Mouse (Mus musculus) heart, embryonic 12.5 days (tissue): ENCODE data around the gene Itga6. TPM values are rescaled to one million over a fixed set of nuclear protein-coding genes. Genes with fewer than 3 reads are reported as not detected.
A peak's percentile ranks its signal among the peaks of the same experiment; 100 is the strongest.

Experiments used
- ATAC-seq: fragments of 200-750 bp; cut with Nextera tagmentation; 2 replicates; pipeline ENCODE4 v1.8.0; 2017; ENCODE audit warnings: moderate TSS enrichment, moderate library complexity; ENCODE audit not compliant: insufficient number of reproducible peaks, low FRiP score
- H3K27ac ChIP-seq: fragments of 300-500 bp; sonication (generic); 2 replicates; pipeline ENCODE4 v1.5.1; 2016; ENCODE audit warnings: mild to moderate bottlenecking, moderate library complexity; ENCODE audit not compliant: poor library complexity, severe bottlenecking
- H3K27me3 ChIP-seq: fragments of 300-500 bp; sonication (generic); replicated peaks from 2 replicates; pipeline ENCODE4 v1.6.1; 2016; ENCODE audit warnings: mild to moderate bottlenecking, moderate library complexity
- H3K36me3 ChIP-seq: fragments of 300-500 bp; sonication (generic); 2 replicates; pipeline ENCODE4 v1.6.1; 2016; ENCODE audit warnings: mild to moderate bottlenecking, moderate library complexity
- H3K4me1 ChIP-seq: fragments of 300-500 bp; sonication (generic); replicated peaks from 2 replicates; pipeline ENCODE4 v1.6.1; 2016; ENCODE audit warnings: mild to moderate bottlenecking
- H3K4me2 ChIP-seq: fragments of 300-500 bp; sonication (generic); 2 replicates; pipeline ENCODE4 v1.6.1; 2016; ENCODE audit warnings: mild to moderate bottlenecking, moderate library complexity
- H3K4me3 ChIP-seq: fragments of 300-500 bp; sonication (generic); 2 replicates; pipeline ENCODE4 v1.5.1; 2016; ENCODE audit warnings: mild to moderate bottlenecking
- H3K9ac ChIP-seq: fragments of 300-500 bp; sonication (generic); 2 replicates; pipeline ENCODE4 v1.6.1; 2016; ENCODE audit warnings: mild to moderate bottlenecking, moderate library complexity
- H3K9me3 ChIP-seq: fragments of 300-500 bp; sonication (generic); replicated peaks from 2 replicates; pipeline ENCODE4 v1.6.1; 2016; ENCODE audit warnings: mild to moderate bottlenecking, moderate library complexity
- WGBS: fragments of 180-500 bp; shearing (Covaris S2); methylation state at CpG from one replicate; pipeline ENCODE4 v1.1.7; 2016; 5-methylcytosine and 5-hydroxymethylcytosine counted together
- polyA plus RNA-seq: library from polyadenylated mRNA; unstranded; fragments of >200 nt; fragmentation: Nextera tagmentation; extraction: Ambion mirVana; gene quantifications from 2 replicates; pipeline ENCODE4 v1.2.1, GENCODE M21; 2016

Gene Itga6
- polyA plus RNA-seq, 1 experiment from 2014 or later, result 115 TPM

DNA sequence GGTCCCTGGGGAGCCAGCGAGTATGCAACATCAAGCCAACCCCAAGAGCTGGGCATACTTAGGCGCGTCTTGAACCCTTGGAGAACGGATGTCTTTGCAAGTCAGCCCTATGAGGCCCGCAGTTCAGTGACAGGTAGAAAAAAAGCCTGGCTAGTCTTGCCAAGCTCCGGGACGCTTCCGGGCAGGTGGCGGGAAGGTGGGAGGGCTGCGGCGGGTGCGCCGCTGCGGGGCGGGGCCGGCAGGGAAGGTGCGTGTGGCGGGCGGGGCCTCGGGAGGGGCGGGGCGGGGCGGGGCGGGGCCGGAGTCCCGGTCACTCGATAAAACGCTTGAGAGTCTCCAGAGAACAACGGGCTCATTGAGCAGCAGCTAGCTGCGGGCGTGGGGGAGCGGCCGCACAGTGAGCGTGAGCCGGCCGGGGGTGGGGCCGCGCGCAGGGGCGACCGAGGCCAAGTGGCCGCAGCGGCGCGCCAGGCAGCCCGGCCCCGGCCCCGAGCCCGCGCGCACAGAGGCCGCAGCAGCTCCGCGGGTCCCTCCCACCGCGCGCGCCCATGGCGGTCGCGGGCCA is 41.3 kb downstream of the Itga6 start:
- H3K36me3 ChIP-seq, result no peaks in the 10 kb centered on the region
- under 1% methylated on average over 57 of the region's 61 CpGs for WGBS
- peak overlapping the region; percentile 80 for H3K4me3 ChIP-seq

DNA sequence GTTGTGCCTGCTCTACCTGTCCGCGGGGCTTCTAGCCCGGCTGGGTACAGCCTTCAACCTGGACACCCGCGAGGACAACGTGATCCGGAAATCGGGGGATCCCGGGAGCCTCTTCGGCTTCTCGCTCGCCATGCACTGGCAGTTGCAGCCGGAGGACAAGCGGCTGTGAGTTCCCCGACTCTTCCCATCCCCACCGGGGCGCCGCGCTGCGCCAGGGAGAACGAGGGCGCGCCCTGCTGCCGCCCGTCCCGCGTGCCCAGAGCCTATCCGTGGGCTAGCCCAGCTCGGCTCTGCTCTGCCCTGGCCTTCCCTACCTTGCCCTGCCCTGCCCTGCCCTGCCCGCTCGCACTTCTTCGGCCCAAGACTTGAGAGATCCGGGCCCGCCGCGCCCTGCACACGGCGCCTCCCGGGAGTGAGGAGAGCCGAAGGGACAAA is 41.8 kb downstream of the Itga6 start:
- under 1% methylated on average over 40 of the region's 40 CpGs for WGBS
- H3K36me3 ChIP-seq, result peaks cover 3% of the 10 kb centered on the region
- H3K4me2 ChIP-seq, result peak overlapping the region; percentile 83
- no peaks in the 10 kb centered on the region for H3K9me3 ChIP-seq
- ATAC-seq, result peak; percentile 73
- peak overlapping the region; percentile 87 for H3K9ac ChIP-seq
- peak overlapping the region; percentile 77 for H3K27ac ChIP-seq
- H3K27me3 ChIP-seq, result 0 out of 2 replicates have a peak, but pooled peaks cover 3% of the 10 kb centered on the region
- H3K4me1 ChIP-seq, result peaks cover 23% of the 10 kb centered on the region
- H3K4me3 ChIP-seq, result peak overlapping the region; percentile 80

More for the DNA sequence above, 41.3 kb downstream of the Itga6 start:
- Histone ChIP-seq H3K9ac (peak overlapping the region; percentile 87), H3K9me3 (no peaks in the 10 kb centered on the region), H3K27me3 (0 out of 2 replicates have a peak, but pooled peaks cover 3% of the 10 kb centered on the region), H3K27ac (peak overlapping the region; percentile 77), H3K4me1 (peaks cover 23% of the 10 kb centered on the region), H3K4me2 (peak overlapping the region; percentile 83)
- peak; percentile 91 for ATAC-seq

DNA sequence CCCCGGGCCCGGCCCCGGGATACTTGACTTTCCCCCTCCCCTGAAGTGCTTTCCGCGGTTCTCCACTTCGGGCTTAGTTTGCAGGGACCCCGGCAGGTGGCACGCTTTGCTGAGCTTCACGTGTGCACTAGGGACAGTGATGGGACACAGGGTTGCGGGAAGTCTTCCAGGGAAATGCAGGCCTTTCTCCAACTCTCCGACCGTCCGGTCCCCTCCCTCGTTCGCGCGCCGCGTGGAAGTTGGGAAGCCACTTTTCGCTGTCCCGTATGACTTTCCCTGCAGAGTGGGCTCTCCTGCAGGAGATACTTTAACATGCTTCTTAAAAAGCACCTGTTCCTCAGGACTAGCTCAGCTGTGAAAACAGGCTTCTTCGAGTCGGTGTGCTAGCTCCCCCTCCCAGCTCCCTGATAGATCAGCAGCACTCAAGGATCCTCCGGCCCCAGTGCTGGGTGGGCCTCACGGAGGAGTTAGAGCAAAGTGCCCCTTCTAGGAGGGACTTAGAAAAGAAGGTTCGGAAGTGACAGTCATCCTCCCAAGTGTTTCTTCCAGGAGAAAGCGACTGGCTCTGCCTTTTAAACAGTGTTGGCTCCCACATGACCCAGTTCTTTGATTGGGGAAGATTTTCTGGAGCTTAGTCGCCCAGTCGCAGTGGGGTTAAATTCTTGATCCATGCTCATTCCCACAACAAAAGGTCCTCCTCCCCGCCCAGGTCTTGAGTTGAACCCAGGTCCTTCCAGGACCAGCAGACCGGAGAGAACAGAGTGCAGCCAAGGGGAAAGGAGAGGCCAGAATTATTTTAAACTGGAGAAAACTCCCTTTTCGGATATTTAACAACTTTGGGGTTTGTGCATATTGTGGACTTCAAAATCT is 42.4 kb downstream of the Itga6 start:
- ATAC-seq, result peak; percentile 26; the same call in 1 of the 2 replicates
- peak overlapping the region; percentile 77 for H3K27ac ChIP-seq
- H3K9me3 ChIP-seq, result no peaks in the 10 kb centered on the region
- 3% methylated on average over 32 of the region's 32 CpGs for WGBS
- H3K27me3 ChIP-seq, result 0 out of 2 replicates have a peak, but pooled peaks cover 3% of the 10 kb centered on the region
- H3K4me1 ChIP-seq, result peaks cover 25% of the 10 kb centered on the region
- H3K4me2 ChIP-seq, result peak overlapping the region; percentile 83
- H3K9ac ChIP-seq, result peak overlapping the region; percentile 87
- peaks cover 6% of the 10 kb centered on the region for H3K36me3 ChIP-seq
- H3K4me3 ChIP-seq, result peak overlapping the region; percentile 80

- WGBS, result 73% methylated on average over 5 of the region's 5 CpGs
- no peak overlapping the region for H3K9ac ChIP-seq
- no peak for ATAC-seq
- H3K27ac ChIP-seq, result no peak overlapping the region
- peak overlapping the region; percentile 35 for H3K4me2 ChIP-seq
- H3K36me3 ChIP-seq, result peaks cover 6% of the 10 kb centered on the region
- H3K4me1 ChIP-seq, result peaks cover 50% of the 10 kb centered on the region
- no peak overlapping the region for H3K4me3 ChIP-seq
- H3K9me3 ChIP-seq, result no peaks in the 10 kb centered on the region
- H3K27me3 ChIP-seq, result no peaks in the 10 kb centered on the region
Observed at GRCm38 (mm10) chr2:71790752-71791151, 45.3 kb downstream of the Itga6 start.

DNA sequence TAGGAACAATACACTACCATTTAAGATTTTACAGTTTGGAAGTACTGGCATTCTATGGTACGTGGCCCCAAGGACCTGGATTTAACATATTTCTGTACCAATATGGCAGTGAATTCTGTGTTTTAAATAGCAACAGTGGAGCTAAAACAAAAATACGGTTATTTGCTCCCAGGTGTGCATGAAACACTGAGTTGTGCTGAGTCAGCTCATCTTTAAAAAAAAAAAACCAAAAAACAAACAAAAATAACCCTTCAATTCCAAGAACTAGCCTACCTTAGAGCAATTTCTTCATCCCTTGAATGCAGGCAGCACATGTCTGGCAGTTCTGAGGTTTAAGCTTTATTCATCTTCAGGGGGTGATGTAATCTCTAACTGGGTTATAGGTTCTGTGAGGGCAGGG is 45.8 kb downstream of the Itga6 start:
- no peak for ATAC-seq
- no peaks in the 10 kb centered on the region for H3K27me3 ChIP-seq
- no peak overlapping the region for H3K4me3 ChIP-seq
- H3K4me2 ChIP-seq, result no peak overlapping the region
- H3K4me1 ChIP-seq, result peaks cover 50% of the 10 kb centered on the region
- H3K9me3 ChIP-seq, result no peaks in the 10 kb centered on the region
- WGBS, result 86% methylated on average over 2 of the region's 2 CpGs
- H3K27ac ChIP-seq, result no peak overlapping the region
- H3K9ac ChIP-seq, result no peak overlapping the region
- H3K36me3 ChIP-seq, result peaks cover 6% of the 10 kb centered on the region

- peak overlapping the region; percentile 29; the same call in 1 of the 2 replicates for H3K4me2 ChIP-seq
- H3K36me3 ChIP-seq, result peaks cover 6% of the 10 kb centered on the region
- no peak overlapping the region for H3K27ac ChIP-seq
- WGBS, result 57% methylated on average over 6 of the region's 6 CpGs
- no peaks in the 10 kb centered on the region for H3K9me3 ChIP-seq
- no peak for ATAC-seq
- no peaks in the 10 kb centered on the region for H3K27me3 ChIP-seq
- H3K9ac ChIP-seq, result 0 out of 2 replicates have a peak overlapping the region, but pooled peaks have one; percentile 27
- no peak overlapping the region for H3K4me3 ChIP-seq
- H3K4me1 ChIP-seq, result peaks cover 49% of the 10 kb centered on the region
Observed at GRCm38 (mm10) chr2:71794139-71794538, 48.7 kb downstream of the Itga6 start.

DNA sequence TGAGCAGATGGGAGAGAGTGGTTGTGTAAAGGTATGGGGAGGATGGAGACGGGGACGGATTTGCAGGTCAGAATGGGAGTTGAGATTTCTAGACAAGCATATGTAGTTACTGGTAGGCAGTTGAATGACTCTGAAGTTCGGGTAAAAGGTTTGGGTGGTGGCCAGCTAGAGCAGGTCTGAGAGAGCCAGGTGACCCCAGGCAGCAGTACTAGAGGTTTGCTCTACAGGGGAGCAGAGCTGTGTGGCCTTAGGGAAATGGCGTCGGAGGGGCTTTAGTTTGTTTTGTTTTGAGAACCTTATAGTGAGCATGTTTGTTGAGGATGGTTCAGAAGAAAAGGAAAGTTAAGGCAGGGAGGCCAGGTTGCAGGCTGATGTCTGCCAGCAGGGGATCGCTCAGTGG is 51.4 kb downstream of the Itga6 start:
- H3K9me3 ChIP-seq, result no peaks in the 10 kb centered on the region
- peaks cover 46% of the 10 kb centered on the region for H3K4me1 ChIP-seq
- WGBS, result 70% methylated on average over 6 of the region's 6 CpGs
- H3K9ac ChIP-seq, result no peak overlapping the region
- no peaks in the 10 kb centered on the region for H3K27me3 ChIP-seq
- no peak overlapping the region for H3K4me3 ChIP-seq
- H3K4me2 ChIP-seq, result no peak overlapping the region
- H3K36me3 ChIP-seq, result peaks cover 6% of the 10 kb centered on the region
- no peak overlapping the region for H3K27ac ChIP-seq
- no peak for ATAC-seq

DNA sequence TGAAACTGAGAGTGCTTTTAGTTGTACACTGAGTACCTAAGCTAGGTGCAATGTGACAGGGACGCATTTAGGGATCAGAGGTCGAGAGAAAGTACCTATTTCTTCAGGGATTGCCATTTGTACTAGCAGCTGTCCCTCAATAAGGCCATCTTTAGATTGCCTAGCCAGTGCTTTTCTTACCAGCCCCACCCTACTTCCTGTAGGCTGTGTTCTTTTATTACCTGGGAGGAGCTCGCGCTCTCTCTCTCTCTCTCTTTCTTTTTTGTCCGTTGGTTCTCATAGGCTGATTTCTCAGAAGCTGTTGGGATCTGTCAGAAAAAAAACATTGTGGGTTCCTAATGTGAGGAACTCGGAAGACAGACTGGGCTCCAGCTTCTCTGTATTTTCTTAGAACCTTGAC is 55.4 kb downstream of the Itga6 start:
- Histone ChIP-seq H3K27ac (no peak overlapping the region), H3K36me3 (no peaks in the 10 kb centered on the region), H3K4me1 (peaks cover 45% of the 10 kb centered on the region), H3K27me3 (no peaks in the 10 kb centered on the region), H3K4me3 (no peak overlapping the region), H3K9me3 (no peaks in the 10 kb centered on the region), H3K9ac (no peak overlapping the region), H3K4me2 (no peak overlapping the region)
- ATAC-seq, result no peak
- WGBS, result 78% methylated on average over 6 of the region's 6 CpGs

DNA sequence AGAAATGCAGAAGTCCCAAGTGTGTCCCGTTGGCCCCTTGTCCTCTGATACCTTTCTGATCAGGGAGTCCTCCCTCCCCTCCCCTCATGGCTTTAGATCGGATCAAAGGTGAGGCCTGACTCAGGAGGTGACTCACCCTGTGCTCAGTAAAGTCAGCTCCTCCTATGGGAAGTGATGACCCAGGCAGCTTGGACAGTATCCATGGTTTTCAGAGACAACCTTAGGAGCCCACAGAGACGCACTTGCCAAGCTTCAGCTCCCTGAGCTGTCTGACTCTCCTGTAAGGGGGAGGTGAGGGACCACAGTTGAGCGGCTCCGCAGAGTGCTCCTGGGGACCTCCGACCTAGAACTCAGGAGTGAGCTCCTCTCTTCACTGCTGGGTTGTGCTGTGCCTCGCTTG is 56.3 kb downstream of the Itga6 start:
- no peaks in the 10 kb centered on the region for H3K27me3 ChIP-seq
- no peak overlapping the region for H3K4me2 ChIP-seq
- 0 out of 2 replicates have a peak, but pooled peaks have one; percentile 29 for ATAC-seq
- no peak overlapping the region for H3K4me3 ChIP-seq
- H3K4me1 ChIP-seq, result peaks cover 53% of the 10 kb centered on the region
- no peaks in the 10 kb centered on the region for H3K9me3 ChIP-seq
- no peak overlapping the region for H3K27ac ChIP-seq
- no peak overlapping the region for H3K9ac ChIP-seq
- WGBS, result 67% methylated on average over 7 of the region's 7 CpGs
- no peaks in the 10 kb centered on the region for H3K36me3 ChIP-seq

GRCm38 (mm10) chr2:71802131-71802530 is 56.7 kb downstream of the Itga6 start:
- H3K9me3 ChIP-seq, result no peaks in the 10 kb centered on the region
- no peak overlapping the region for H3K9ac ChIP-seq
- 0 out of 2 replicates have a peak, but pooled peaks have one; percentile 25 for ATAC-seq
- H3K27ac ChIP-seq, result no peak overlapping the region
- H3K4me1 ChIP-seq, result peaks cover 53% of the 10 kb centered on the region
- H3K4me3 ChIP-seq, result no peak overlapping the region
- no peak overlapping the region for H3K4me2 ChIP-seq
- no peaks in the 10 kb centered on the region for H3K36me3 ChIP-seq
- 62% methylated on average over 4 of the region's 4 CpGs for WGBS
- H3K27me3 ChIP-seq, result no peaks in the 10 kb centered on the region

GRCm38 (mm10) chr2:71805120-71805519 is 59.7 kb downstream of the Itga6 start:
- H3K9me3 ChIP-seq, result no peaks in the 10 kb centered on the region
- no peak overlapping the region for H3K4me2 ChIP-seq
- H3K4me1 ChIP-seq, result peaks cover 75% of the 10 kb centered on the region
- no peak for ATAC-seq
- H3K36me3 ChIP-seq, result peaks cover 4% of the 10 kb centered on the region; the same call in 1 of the 2 replicates
- H3K27ac ChIP-seq, result no peak overlapping the region
- no peak overlapping the region for H3K4me3 ChIP-seq
- WGBS, result 67% methylated on average over 7 of the region's 7 CpGs
- H3K27me3 ChIP-seq, result no peaks in the 10 kb centered on the region
- no peak overlapping the region for H3K9ac ChIP-seq
